Comparison of ENCODE assay signal across 14 mouse cellular contexts in genomic region chr6:94061424-94061980, GRCm38 (mm10).
DNase-seq lines count a peak whose midpoint lies in the region; ATAC-seq and TF ChIP-seq lines count a peak whose summit lies in the region.
"Had no signal": no experiment of that assay in that cellular context is flagged by ENCODE, and none has a peak within 500 bp of the region (broad histone marks: within the 10 kb centered on the region; RNA-seq: fewer than 3 reads in every experiment).

No protein-coding gene starts in this region.

- peak overlapping the region; percentile 28 to 48 for H3K27ac ChIP-seq in heart, embryonic 14.5 days (replicated peaks in 1 of 2; ENCODE audit: control insufficient read depth in 1 of 2, insufficient read depth in 1 of 2, low read depth in 2 of 2, low read length in 2 of 2)
- H3K27ac ChIP-seq in heart, adult 2 months: no peak overlapping the region
- H3K27ac ChIP-seq in midbrain, embryonic 13.5 days: 0 out of 2 replicates have a peak overlapping the region, but pooled peaks have one; percentile 17
- H3K27ac ChIP-seq in midbrain, embryonic 10.5 days (replicated peaks): no peak overlapping the region; the same call in 1 of the 2 replicates
- H3K27ac ChIP-seq in embryonic facial prominence, embryonic 14.5 days (replicated peaks; ENCODE audit: low read depth, low read length): peak overlapping the region; percentile 16; the same call in 1 of the 2 replicates
- peak overlapping the region; percentile 57 for H3K27ac ChIP-seq in limb, embryonic 15.5 days
- no peak overlapping the region for H3K27ac ChIP-seq in forebrain, embryonic 15.5 days (replicated peaks)
- H3K27ac ChIP-seq: forebrain, embryonic 12.5 days had no signal

- H3K27me3 ChIP-seq in heart, embryonic 14.5 days (ENCODE audit: control insufficient read depth, insufficient read depth, low read length): no peaks in the 10 kb centered on the region
- H3K27me3 ChIP-seq in heart, adult 2 months (ENCODE audit: control insufficient read depth, insufficient read depth, low read length): no peaks in the 10 kb centered on the region
- H3K27me3 ChIP-seq in midbrain, embryonic 13.5 days: no peaks in the 10 kb centered on the region
- no peaks in the 10 kb centered on the region for H3K27me3 ChIP-seq in midbrain, embryonic 10.5 days (ENCODE audit: low read depth, poor library complexity, severe bottlenecking)
- no peaks in the 10 kb centered on the region for H3K27me3 ChIP-seq in embryonic facial prominence, embryonic 14.5 days (replicated peaks; ENCODE audit: control insufficient read depth, insufficient read depth, low read length)
- no peaks in the 10 kb centered on the region for H3K27me3 ChIP-seq in limb, embryonic 15.5 days
- no peaks in the 10 kb centered on the region for H3K27me3 ChIP-seq in forebrain, embryonic 15.5 days
- H3K27me3 ChIP-seq: forebrain, embryonic 12.5 days had no signal

- H3K79me2 ChIP-seq in heart, adult 2 months (replicated peaks; ENCODE audit: control insufficient read depth, insufficient read depth, low read length): peaks cover 2% of the 10 kb centered on the region; the same call in 1 of the 2 replicates

- TF ChIP-seq EP300 in heart, adult 2 months (IDR thresholded peaks at IDR 0.05; ENCODE audit: insufficient read depth, low read depth, low read length): no peak

- TF ChIP-seq POLR2A in heart, adult 2 months (IDR thresholded peaks at IDR 0.05; ENCODE audit: insufficient read depth, low read depth, low read length): no peak

- peaks cover 18 to 39% of the 10 kb centered on the region in 2 experiments for H3K4me1 ChIP-seq in heart, embryonic 14.5 days (ENCODE audit: control insufficient read depth in 2 of 2, insufficient read depth in 2 of 2, low read length in 2 of 2)
- peaks cover 14% of the 10 kb centered on the region for H3K4me1 ChIP-seq in heart, adult 2 months (ENCODE audit: control insufficient read depth, insufficient read depth, low read length)
- H3K4me1 ChIP-seq in midbrain, embryonic 13.5 days (replicated peaks): 0 out of 2 replicates have a peak, but pooled peaks cover 4% of the 10 kb centered on the region
- peaks cover 9% of the 10 kb centered on the region; the same call in 1 of the 2 replicates for H3K4me1 ChIP-seq in midbrain, embryonic 10.5 days
- peaks cover 13% of the 10 kb centered on the region; the same call in 1 of the 2 replicates for H3K4me1 ChIP-seq in embryonic facial prominence, embryonic 14.5 days (ENCODE audit: control insufficient read depth, insufficient read depth, low read length)
- H3K4me1 ChIP-seq in limb, embryonic 15.5 days: peaks cover 14% of the 10 kb centered on the region
- no peaks in the 10 kb centered on the region for H3K4me1 ChIP-seq in forebrain, embryonic 15.5 days

- no peak overlapping the region for H3K9ac ChIP-seq in heart, embryonic 14.5 days (ENCODE audit: low read length)
- H3K9ac ChIP-seq in heart, adult 2 months (ENCODE audit: low read depth, low read length): no peak overlapping the region
- H3K9ac ChIP-seq in midbrain, embryonic 13.5 days (replicated peaks): no peak overlapping the region
- H3K9ac ChIP-seq in embryonic facial prominence, embryonic 14.5 days (ENCODE audit: low read depth, low read length): no peak overlapping the region
- H3K9ac ChIP-seq in limb, embryonic 15.5 days: no peak overlapping the region
- no peak overlapping the region for H3K9ac ChIP-seq in forebrain, embryonic 15.5 days (replicated peaks)
- H3K9ac ChIP-seq: forebrain, embryonic 12.5 days had no signal

- TF ChIP-seq CTCF in heart, adult 2 months (IDR thresholded peaks at IDR 0.05): no peak

- 67% methylated on average over 8 of the region's 8 CpGs for WGBS in heart, embryonic 14.5 days
- 59% methylated on average over 8 of the region's 8 CpGs for WGBS in heart, adult 2 months
- WGBS in midbrain, embryonic 13.5 days: 71% methylated on average over 8 of the region's 8 CpGs
- WGBS in midbrain, embryonic 10.5 days: 81% methylated on average over 8 of the region's 8 CpGs
- 18% methylated on average over 8 of the region's 8 CpGs for WGBS in embryonic facial prominence, embryonic 14.5 days
- WGBS in limb, embryonic 15.5 days: 17% methylated on average over 8 of the region's 8 CpGs
- 75% methylated on average over 8 of the region's 8 CpGs for WGBS in forebrain, embryonic 15.5 days

- no peak for DNase-seq in heart, adult 2 months
- no peak for DNase-seq in midbrain, embryonic 10.5 days (ENCODE audit: low spot score)
- DNase-seq in embryonic facial prominence, embryonic 14.5 days (ENCODE audit: low spot score): peak; percentile 69
- no peak for DNase-seq in layer of hippocampus, postnatal 25 days (ENCODE audit: extremely low spot score in 1 of 2, low spot score in 1 of 2)
- DNase-seq: cerebellum, adult 2 months; gastrocnemius, postnatal 14 days; lung, adult 2 months had no signal

- no peaks in the 10 kb centered on the region for H3K9me3 ChIP-seq in heart, embryonic 14.5 days (ENCODE audit: control insufficient read depth, low read length)
- H3K9me3 ChIP-seq in midbrain, embryonic 13.5 days: no peaks in the 10 kb centered on the region
- H3K9me3 ChIP-seq in midbrain, embryonic 10.5 days (replicated peaks): no peaks in the 10 kb centered on the region
- no peaks in the 10 kb centered on the region for H3K9me3 ChIP-seq in embryonic facial prominence, embryonic 14.5 days (ENCODE audit: control insufficient read depth, low read length)
- no peaks in the 10 kb centered on the region for H3K9me3 ChIP-seq in limb, embryonic 15.5 days
- H3K9me3 ChIP-seq in forebrain, embryonic 15.5 days: no peaks in the 10 kb centered on the region
- H3K9me3 ChIP-seq: forebrain, embryonic 12.5 days had no signal

- no peak for ATAC-seq in heart, embryonic 14.5 days (ENCODE audit: insufficient number of reproducible peaks, insufficient read depth, low FRiP score, low read depth)
- no peak for ATAC-seq in midbrain, embryonic 13.5 days
- no peak for ATAC-seq in embryonic facial prominence, embryonic 14.5 days (ENCODE audit: low read depth)
- ATAC-seq in limb, embryonic 15.5 days (ENCODE audit: insufficient number of reproducible peaks, low FRiP score, low TSS enrichment, low read depth): no peak
- ATAC-seq in forebrain, embryonic 15.5 days (replicated peaks): no peak
- ATAC-seq: activated CD4-positive, CD25-positive, alpha-beta regulatory T cell, adult 4 months; inflammation-experienced regulatory T-cells, adult 6 months had no signal

- H3K36me3 ChIP-seq in heart, embryonic 14.5 days (ENCODE audit: control insufficient read depth, insufficient read depth, low read length): no peaks in the 10 kb centered on the region
- peaks cover 4% of the 10 kb centered on the region for H3K36me3 ChIP-seq in heart, adult 2 months (ENCODE audit: control insufficient read depth, insufficient read depth, low read length)
- no peaks in the 10 kb centered on the region for H3K36me3 ChIP-seq in midbrain, embryonic 13.5 days
- H3K36me3 ChIP-seq in midbrain, embryonic 10.5 days: no peaks in the 10 kb centered on the region
- no peaks in the 10 kb centered on the region for H3K36me3 ChIP-seq in embryonic facial prominence, embryonic 14.5 days (ENCODE audit: control insufficient read depth, insufficient read depth, low read length)
- H3K36me3 ChIP-seq in limb, embryonic 15.5 days: no peaks in the 10 kb centered on the region
- no peaks in the 10 kb centered on the region for H3K36me3 ChIP-seq in forebrain, embryonic 15.5 days
- H3K36me3 ChIP-seq: forebrain, embryonic 12.5 days had no signal

- intact Hi-C loops in heart, adult 2 months (cut with DNase I): no loop called here

- no peak overlapping the region for H3K4me2 ChIP-seq in heart, embryonic 14.5 days (ENCODE audit: low read length)
- no peak overlapping the region for H3K4me2 ChIP-seq in midbrain, embryonic 13.5 days (replicated peaks)
- H3K4me2 ChIP-seq in embryonic facial prominence, embryonic 14.5 days (ENCODE audit: low read depth, low read length): no peak overlapping the region
- H3K4me2 ChIP-seq in limb, embryonic 15.5 days: 0 out of 2 replicates have a peak overlapping the region, but pooled peaks have one; percentile 8
- H3K4me2 ChIP-seq in forebrain, embryonic 15.5 days (replicated peaks): no peak overlapping the region
- H3K4me2 ChIP-seq: forebrain, embryonic 12.5 days had no signal

- no peak overlapping the region for H3K4me3 ChIP-seq in heart, embryonic 14.5 days (ENCODE audit: control insufficient read depth in 1 of 2, insufficient read depth in 1 of 2, low read depth in 1 of 2, low read length in 2 of 2)
- no peak overlapping the region for H3K4me3 ChIP-seq in heart, adult 2 months
- no peak overlapping the region for H3K4me3 ChIP-seq in midbrain, embryonic 13.5 days (replicated peaks)
- H3K4me3 ChIP-seq in midbrain, embryonic 10.5 days: no peak overlapping the region
- H3K4me3 ChIP-seq in embryonic facial prominence, embryonic 14.5 days (ENCODE audit: low read depth, low read length): no peak overlapping the region
- no peak overlapping the region for H3K4me3 ChIP-seq in limb, embryonic 15.5 days
- H3K4me3 ChIP-seq in forebrain, embryonic 15.5 days: no peak overlapping the region
- H3K4me3 ChIP-seq: forebrain, embryonic 12.5 days had no signal

Comparison
In these comparisons a context has a peak if more than half of its experiments do, and no peak if none do; other contexts are left out.
1. H3K27ac ChIP-seq: peak in heart, embryonic 14.5 days (2 of 2), midbrain, embryonic 13.5 days (single experiment), embryonic facial prominence, embryonic 14.5 days (single experiment) and limb, embryonic 15.5 days (single experiment); none in heart, adult 2 months (single experiment), midbrain, embryonic 10.5 days (single experiment) and forebrain, embryonic 15.5 days (single experiment).